Mouse (Mus musculus) cerebellum, adult 2 months (tissue): Measurements from ENCODE around the gene Gm17087.

Experiments
- CTCF ChIP-seq: fragments of 200-500 bp; IDR thresholded peaks from 2 replicates; pipeline ENCODE4 v1.5.1; 2011; ENCODE audit warnings: low read depth, mild to moderate bottlenecking, control low read depth, low read length, moderate library complexity, borderline replicate concordance; ENCODE audit not compliant: insufficient read depth
- POLR2A ChIP-seq: fragments of 200-500 bp; IDR thresholded peaks from 2 replicates; pipeline ENCODE4 v1.6.1; 2011; ENCODE audit warnings: low read length, control low read depth, borderline replicate concordance; ENCODE audit not compliant: insufficient read depth

DNA sequence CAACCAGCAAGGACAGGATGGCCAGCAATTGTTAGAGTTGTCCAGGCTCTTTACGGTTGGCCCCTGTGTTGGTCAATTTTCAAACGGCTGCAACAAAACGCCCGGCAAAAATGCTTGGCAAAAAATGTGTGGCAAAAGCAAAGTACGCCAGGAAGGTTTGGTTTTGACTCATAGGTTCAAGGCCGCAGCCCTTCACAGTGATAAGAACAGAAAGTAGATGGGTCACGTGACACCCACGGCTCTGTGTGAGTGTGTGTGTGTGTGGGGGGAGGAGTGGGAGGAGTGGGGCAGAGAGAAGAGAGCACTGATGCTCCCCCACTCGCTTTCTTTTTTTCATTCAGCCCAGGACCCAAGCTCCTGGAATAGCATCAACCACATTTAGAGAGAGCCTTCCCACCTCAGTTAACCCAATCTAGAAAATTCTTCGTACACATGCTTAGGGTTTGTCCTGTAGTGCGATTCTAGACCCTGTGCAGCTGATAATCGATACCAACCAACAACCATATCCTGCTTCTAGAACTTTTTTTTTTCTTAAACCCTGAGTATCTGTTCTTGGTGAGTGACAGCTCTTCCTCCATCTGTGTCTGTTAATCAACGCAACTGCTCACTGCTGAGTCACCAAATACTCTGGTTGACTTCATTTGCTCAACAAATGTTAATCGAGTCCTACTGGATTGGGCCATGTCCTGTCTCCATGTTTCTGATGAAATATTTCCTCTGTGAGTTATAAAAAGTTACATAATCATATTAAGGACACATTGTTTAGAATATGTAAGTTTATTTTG, 4.5 kb downstream of the Gm17087 start:
- TF ChIP-seq CTCF (no peak), POLR2A (no peak)
